Comparison of ENCODE assay signal across 19 mouse cellular contexts in the genomic region with DNA sequence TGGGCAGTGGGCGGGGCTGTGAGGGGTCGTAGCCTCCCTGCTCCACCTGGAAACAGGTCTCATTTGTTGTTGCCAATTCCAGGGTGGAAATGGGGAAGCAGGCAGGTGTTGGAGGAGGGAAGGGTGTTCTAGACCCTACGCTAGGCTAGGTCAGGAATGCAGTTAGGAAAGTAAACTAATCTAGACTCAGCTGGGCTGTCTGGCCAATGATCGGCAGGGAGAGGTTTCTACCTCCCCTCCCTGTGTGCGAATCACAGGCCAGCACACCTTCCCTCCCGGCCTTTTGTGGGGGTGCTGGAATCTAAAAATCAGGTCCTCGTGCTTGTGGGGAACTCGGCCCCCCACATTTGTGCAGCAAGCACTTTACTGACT. TPM values are rescaled to one million over a fixed set of nuclear protein-coding genes. Genes with fewer than 3 reads are reported as not detected.
A peak's percentile ranks its signal among the peaks of the same experiment; 100 is the strongest.
DNase-seq lines count a peak whose midpoint lies in the region; ATAC-seq and TF ChIP-seq lines count a peak whose summit lies in the region.
"Had no signal": no experiment of that assay in that cellular context is flagged by ENCODE, and none has a peak within 500 bp of the region (broad histone marks: within the 10 kb centered on the region; RNA-seq: fewer than 3 reads in every experiment).

No protein-coding gene starts in this region.

- TF ChIP-seq CTCF in lung, postnatal 0 days (IDR thresholded peaks at IDR 0.05): no peak
- TF ChIP-seq CTCF in thymus, adult 2 months (IDR thresholded peaks at IDR 0.05; ENCODE audit: borderline replicate concordance, control insufficient read depth, extremely low read depth, insufficient read depth, low read length, poor library complexity): no peak

- TF ChIP-seq POLR2A in thymus, adult 2 months (IDR thresholded peaks at IDR 0.05; ENCODE audit: control insufficient read depth, extremely low read depth, insufficient read depth, low read length, poor library complexity): no peak

- WGBS in hindbrain, embryonic 13.5 days: 70% methylated on average over 8 of the region's 8 CpGs
- WGBS in hindbrain, embryonic 12.5 days: 68% methylated on average over 8 of the region's 8 CpGs
- 34% methylated on average over 8 of the region's 8 CpGs for WGBS in lung, postnatal 0 days
- WGBS in embryonic facial prominence, embryonic 15.5 days: 50% methylated on average over 8 of the region's 8 CpGs
- 81% methylated on average over 8 of the region's 8 CpGs for WGBS in thymus, adult 2 months

- H3K27me3 ChIP-seq in hindbrain, embryonic 13.5 days: 0 out of 2 replicates have a peak, but pooled peaks cover 3% of the 10 kb centered on the region
- no peaks in the 10 kb centered on the region for H3K27me3 ChIP-seq in hindbrain, embryonic 12.5 days
- no peaks in the 10 kb centered on the region for H3K27me3 ChIP-seq in lung, postnatal 0 days (replicated peaks; ENCODE audit: insufficient read depth, low read length)
- H3K27me3 ChIP-seq in embryonic facial prominence, embryonic 15.5 days: no peaks in the 10 kb centered on the region
- H3K27me3 ChIP-seq in thymus, adult 2 months (ENCODE audit: control insufficient read depth, insufficient read depth, low read length): no peaks in the 10 kb centered on the region
- H3K27me3 ChIP-seq: embryonic facial prominence, embryonic 13.5 days; heart, embryonic 15.5 days; limb, embryonic 12.5 days had no signal

- H3K4me2 ChIP-seq in hindbrain, embryonic 13.5 days: no peak overlapping the region
- H3K4me2 ChIP-seq in hindbrain, embryonic 12.5 days (replicated peaks): no peak overlapping the region
- H3K4me2 ChIP-seq in lung, postnatal 0 days (replicated peaks; ENCODE audit: low read depth, low read length): no peak overlapping the region
- H3K4me2 ChIP-seq in embryonic facial prominence, embryonic 15.5 days (replicated peaks): no peak overlapping the region
- H3K4me2 ChIP-seq: embryonic facial prominence, embryonic 13.5 days; heart, embryonic 15.5 days; limb, embryonic 12.5 days; liver, embryonic 12.5 days had no signal

- no peak for TF ChIP-seq EP300 in lung, postnatal 0 days (IDR thresholded peaks at IDR 0.05)

- 0 out of 2 replicates have a peak overlapping the region, but pooled peaks have one; percentile 13 for H3K9ac ChIP-seq in hindbrain, embryonic 13.5 days
- no peak overlapping the region for H3K9ac ChIP-seq in hindbrain, embryonic 12.5 days
- no peak overlapping the region for H3K9ac ChIP-seq in lung, postnatal 0 days (replicated peaks; ENCODE audit: low read depth)
- H3K9ac ChIP-seq in embryonic facial prominence, embryonic 15.5 days: no peak overlapping the region
- H3K9ac ChIP-seq: embryonic facial prominence, embryonic 13.5 days; heart, embryonic 15.5 days; limb, embryonic 12.5 days; liver, embryonic 12.5 days had no signal

- DNase-seq in lung, postnatal 0 days (ENCODE audit: low spot score): peak; percentile 13
- DNase-seq in lung, postnatal 14 days: no peak
- DNase-seq in thymus, adult 2 months: no peak
- DNase-seq in urinary bladder, postnatal 10 days (ENCODE audit: low spot score): no peak
- DNase-seq: gastrocnemius, adult 2 months; retina, postnatal 1 day; right cerebral cortex, postnatal 4 days; thymus, adult 18-20 months had no signal

- no peaks in the 10 kb centered on the region; the same call in 1 of the 2 replicates for H3K4me1 ChIP-seq in hindbrain, embryonic 13.5 days (replicated peaks)
- H3K4me1 ChIP-seq in hindbrain, embryonic 12.5 days: peaks cover 11% of the 10 kb centered on the region
- peaks cover 6% of the 10 kb centered on the region; the same call in 1 of the 2 replicates for H3K4me1 ChIP-seq in lung, postnatal 0 days (ENCODE audit: insufficient read depth, low read depth, low read length)
- peaks cover 11% of the 10 kb centered on the region for H3K4me1 ChIP-seq in embryonic facial prominence, embryonic 15.5 days
- no peaks in the 10 kb centered on the region for H3K4me1 ChIP-seq in thymus, adult 2 months (replicated peaks; ENCODE audit: control insufficient read depth, insufficient read depth, low read length)
- H3K4me1 ChIP-seq: liver, embryonic 12.5 days had no signal

- no peaks in the 10 kb centered on the region for H3K36me3 ChIP-seq in hindbrain, embryonic 13.5 days
- no peaks in the 10 kb centered on the region for H3K36me3 ChIP-seq in hindbrain, embryonic 12.5 days
- H3K36me3 ChIP-seq in lung, postnatal 0 days (ENCODE audit: insufficient read depth, low read length): no peaks in the 10 kb centered on the region
- H3K36me3 ChIP-seq in embryonic facial prominence, embryonic 15.5 days: no peaks in the 10 kb centered on the region
- H3K36me3 ChIP-seq in thymus, adult 2 months (ENCODE audit: control insufficient read depth, insufficient read depth, low read length): no peaks in the 10 kb centered on the region
- H3K36me3 ChIP-seq: embryonic facial prominence, embryonic 13.5 days; G1E; heart, embryonic 15.5 days; limb, embryonic 12.5 days; liver, embryonic 12.5 days; midbrain, embryonic 10.5 days had no signal

- no peak overlapping the region for H3K27ac ChIP-seq in hindbrain, embryonic 13.5 days
- no peak overlapping the region for H3K27ac ChIP-seq in hindbrain, embryonic 12.5 days
- H3K27ac ChIP-seq in lung, postnatal 0 days (ENCODE audit: low read length): no peak overlapping the region
- H3K27ac ChIP-seq in embryonic facial prominence, embryonic 15.5 days (replicated peaks): peak overlapping the region; percentile 44; the same call in 1 of the 2 replicates
- no peak overlapping the region for H3K27ac ChIP-seq in thymus, adult 2 months (ENCODE audit: control insufficient read depth, insufficient read depth, low read length)
- H3K27ac ChIP-seq: embryonic facial prominence, embryonic 13.5 days; gastrocnemius, adult 2 months; heart, embryonic 15.5 days; kidney, postnatal 0 days; limb, embryonic 12.5 days; liver, embryonic 12.5 days; midbrain, embryonic 10.5 days had no signal

- no peaks in the 10 kb centered on the region; the same call in 1 of the 2 replicates for H3K9me3 ChIP-seq in hindbrain, embryonic 13.5 days
- H3K9me3 ChIP-seq in hindbrain, embryonic 12.5 days (replicated peaks): no peaks in the 10 kb centered on the region
- no peaks in the 10 kb centered on the region for H3K9me3 ChIP-seq in lung, postnatal 0 days (ENCODE audit: low read length)
- no peaks in the 10 kb centered on the region for H3K9me3 ChIP-seq in embryonic facial prominence, embryonic 15.5 days (replicated peaks)
- H3K9me3 ChIP-seq: embryonic facial prominence, embryonic 13.5 days; heart, embryonic 15.5 days; limb, embryonic 12.5 days; liver, embryonic 12.5 days; midbrain, embryonic 10.5 days had no signal

- H3K4me3 ChIP-seq in hindbrain, embryonic 13.5 days: no peak overlapping the region
- no peak overlapping the region for H3K4me3 ChIP-seq in hindbrain, embryonic 12.5 days
- no peak overlapping the region for H3K4me3 ChIP-seq in lung, postnatal 0 days (ENCODE audit: low read depth, low read length)
- H3K4me3 ChIP-seq in embryonic facial prominence, embryonic 15.5 days (replicated peaks): no peak overlapping the region
- no peak overlapping the region for H3K4me3 ChIP-seq in thymus, adult 2 months (ENCODE audit: control insufficient read depth, insufficient read depth, low read length)
- H3K4me3 ChIP-seq: embryonic facial prominence, embryonic 13.5 days; gastrocnemius, adult 2 months; heart, embryonic 15.5 days; limb, embryonic 12.5 days; liver, embryonic 12.5 days; midbrain, embryonic 10.5 days had no signal

- no peak for ATAC-seq in hindbrain, embryonic 13.5 days (ENCODE audit: low FRiP score)
- ATAC-seq in hindbrain, embryonic 12.5 days (ENCODE audit: low FRiP score): no peak
- ATAC-seq in lung, postnatal 0 days: peak; percentile 63
- ATAC-seq in embryonic facial prominence, embryonic 15.5 days (ENCODE audit: insufficient number of reproducible peaks, low FRiP score, low TSS enrichment, low read depth): no peak
- ATAC-seq: liver, embryonic 12.5 days had no signal

RNA-seq across cellular contexts. Expression of a gene that starts 31.8 kb away (rescaled TPM):
- polyA plus RNA-seq in hindbrain, embryonic 13.5 days (2015; fragmentation: Nextera tagmentation; extraction: Ambion mirVana): 3.0 and 3.1 TPM in 2 replicates
- polyA plus RNA-seq in hindbrain, embryonic 12.5 days (2016; fragmentation: Nextera tagmentation; extraction: Ambion mirVana): 2.2 and 2.5 TPM in 2 replicates
- 2.6 and 3.0 TPM in 2 replicates for polyA plus RNA-seq in lung, postnatal 0 days (2015; fragmentation: Nextera tagmentation; extraction: Ambion mirVana)
- 5.6 and 7.0 TPM in 2 replicates for polyA plus RNA-seq in embryonic facial prominence, embryonic 15.5 days (2015; fragmentation: Nextera tagmentation; extraction: Ambion mirVana)
- polyA plus RNA-seq in thymus, adult 2 months (2012; rRNA removed): 0.92 and 0.99 TPM in 2 replicates
- polyA plus RNA-seq: C2C12, G1E had no signal
